Mouse (Mus musculus) MEL (cell line): ENCODE results near the gene Foxp3.

Experiments used
- CTCF ChIP-seq, 3 experiments: IDR thresholded peaks in 2 of 3; conservative IDR thresholded peaks in 1 of 3; 2 replicates each; pipeline ENCODE4 v1.5.1; 2011 to 2012; ENCODE audit warnings: low read length in 3 of 3, low read depth in 2 of 3, mild to moderate bottlenecking in 2 of 3, improper control_type of control experiment in 1 of 3, inconsistent platforms in 1 of 3, mixed read lengths in 1 of 3, moderate library complexity in 1 of 3; ENCODE audit not compliant: control insufficient read depth in 1 of 3, insufficient read depth in 1 of 3, poor library complexity in 1 of 3, severe bottlenecking in 1 of 3
- EP300 ChIP-seq, 2 experiments: IDR thresholded peaks; 2 replicates each; pipeline ENCODE4 v1.6.1; 2011; ENCODE audit warnings: improper control_type of control experiment in 2 of 2, low read length in 2 of 2, low read depth in 1 of 2, mild to moderate bottlenecking in 1 of 2
- HCFC1 ChIP-seq: IDR thresholded peaks from 2 replicates; pipeline ENCODE4 v1.6.1; 2012; ENCODE audit warnings: low read depth, mild to moderate bottlenecking, inconsistent platforms, low read length, improper control_type of control experiment, moderate library complexity
- JUND ChIP-seq: IDR thresholded peaks from 2 replicates; pipeline ENCODE4 v1.6.1; 2011; ENCODE audit warnings: low read depth, mild to moderate bottlenecking, improper control_type of control experiment, low read length
- MEF2A ChIP-seq: IDR thresholded peaks from 2 replicates; pipeline ENCODE4 v1.6.1; 2014; ENCODE audit warnings: low read depth, mild to moderate bottlenecking, inconsistent platforms, low read length, improper control_type of control experiment; ENCODE audit not compliant: poor library complexity, insufficient replicate concordance, severe bottlenecking; ENCODE audit errors: extremely low read depth
- MYC ChIP-seq: IDR thresholded peaks from 2 replicates; pipeline ENCODE4 v1.6.1; 2011; ENCODE audit warnings: low read depth, mild to moderate bottlenecking, low read length, improper control_type of control experiment, moderate library complexity
- NELFE ChIP-seq: IDR thresholded peaks from 2 replicates; pipeline ENCODE4 v1.6.1; 2011; ENCODE audit warnings: low read depth, low read length, improper control_type of control experiment
- POLR2A ChIP-seq, 2 experiments: IDR thresholded peaks; 2 replicates each; pipeline ENCODE4 v1.6.1; 2011 to 2012; ENCODE audit warnings: low read length in 2 of 2, mild to moderate bottlenecking in 2 of 2, control low read depth in 1 of 2, improper control_type of control experiment in 1 of 2, low read depth in 1 of 2, moderate library complexity in 1 of 2; ENCODE audit not compliant: control insufficient read depth in 1 of 2, insufficient read depth in 1 of 2, poor library complexity in 1 of 2

DNA sequence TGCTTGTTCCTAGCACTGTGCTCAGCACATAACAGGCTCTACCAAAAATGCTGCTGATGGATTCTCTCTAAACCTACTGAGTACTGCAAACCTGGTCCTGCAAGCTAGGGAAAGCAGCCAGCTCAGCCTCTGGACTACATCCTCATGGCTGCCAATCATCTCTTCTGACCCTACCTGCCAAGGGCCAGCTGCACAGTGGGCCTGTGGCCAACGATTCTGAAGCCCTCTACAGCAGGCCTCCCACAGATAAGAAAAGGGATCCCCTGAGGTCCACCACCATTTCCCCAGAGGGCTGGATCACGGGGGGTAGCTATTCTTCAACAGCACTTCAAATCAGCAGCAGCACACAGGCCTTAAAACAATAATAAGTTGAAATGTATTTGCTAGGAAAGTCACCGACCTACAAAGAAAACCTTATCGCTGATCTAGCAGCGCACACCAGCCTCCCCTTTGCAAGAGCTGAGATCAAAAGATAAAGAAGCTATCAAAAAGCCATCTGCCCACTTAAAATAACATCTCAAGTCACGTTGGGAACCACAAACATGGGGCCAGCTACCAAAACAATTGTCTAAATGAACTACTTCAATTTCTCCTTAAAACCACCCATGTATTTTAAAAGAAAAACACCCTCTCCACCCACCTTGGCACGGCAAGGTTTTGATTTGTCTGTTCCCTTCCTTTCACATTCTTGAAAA is 2.8 kb upstream of the Foxp3 start:
- TF ChIP-seq MEF2A = no peak
- TF ChIP-seq CTCF (IDR thresholded peaks at IDR 0.05 in 2 of 3, conservative IDR thresholded peaks at IDR 0.05 in 1 of 3; ENCODE audit: control insufficient read depth in 1 of 3, insufficient read depth in 1 of 3, low read depth in 2 of 3, low read length in 3 of 3, poor library complexity in 1 of 3, severe bottlenecking in 1 of 3) = no peak
- no peak; a peak in 1 of 4 replicates for TF ChIP-seq POLR2A (IDR thresholded peaks at IDR 0.05; ENCODE audit: control insufficient read depth in 1 of 2, insufficient read depth in 1 of 2, low read depth in 1 of 2, low read length in 2 of 2, poor library complexity in 1 of 2)
- no peak for TF ChIP-seq MYC
- peak in 1 of 2 experiments; percentile 23; a peak in 2 of 4 replicates for TF ChIP-seq EP300 (IDR thresholded peaks at IDR 0.05; ENCODE audit: low read depth in 1 of 2, low read length in 2 of 2)
- no peak for TF ChIP-seq JUND
- no peak for TF ChIP-seq NELFE
- TF ChIP-seq HCFC1 = no peak
